8 mouse cellular contexts compared by ENCODE assay signal in genomic region chr8:125385519-125386150, GRCm38 (mm10).
DNase-seq lines count a peak whose midpoint lies in the region; ATAC-seq and TF ChIP-seq lines count a peak whose summit lies in the region.

No protein-coding gene starts in this region.

- peak; percentile 48; the same call in 1 of the 2 replicates for TF ChIP-seq POLR2A in heart, adult 2 months (IDR thresholded peaks at IDR 0.05; ENCODE audit: insufficient read depth, low read depth, low read length)

- H3K9ac ChIP-seq in heart, adult 2 months (ENCODE audit: low read depth, low read length): no peak overlapping the region
- no peak overlapping the region for H3K9ac ChIP-seq in limb, embryonic 11.5 days (ENCODE audit: low read length)
- H3K9ac ChIP-seq in midbrain, embryonic 13.5 days (replicated peaks): 0 out of 2 replicates have a peak overlapping the region, but pooled peaks have one; percentile 1

- peak overlapping the region; percentile 76 for H3K27ac ChIP-seq in heart, adult 2 months
- H3K27ac ChIP-seq in limb, embryonic 11.5 days (replicated peaks; ENCODE audit: low read depth, low read length): no peak overlapping the region
- H3K27ac ChIP-seq in midbrain, embryonic 13.5 days: peak overlapping the region; percentile 54; the same call in 1 of the 2 replicates

- peaks cover 18% of the 10 kb centered on the region for H3K4me1 ChIP-seq in heart, adult 2 months (ENCODE audit: control insufficient read depth, insufficient read depth, low read length)
- H3K4me1 ChIP-seq in limb, embryonic 11.5 days (ENCODE audit: control insufficient read depth, insufficient read depth, low read length): peaks cover 9% of the 10 kb centered on the region
- H3K4me1 ChIP-seq in midbrain, embryonic 13.5 days (replicated peaks): peaks cover 45% of the 10 kb centered on the region

- no peak overlapping the region for H3K4me3 ChIP-seq in heart, adult 2 months
- no peak overlapping the region for H3K4me3 ChIP-seq in limb, embryonic 11.5 days (ENCODE audit: low read depth, low read length)
- H3K4me3 ChIP-seq in midbrain, embryonic 13.5 days (replicated peaks): no peak overlapping the region

- H3K79me2 ChIP-seq in heart, adult 2 months (replicated peaks; ENCODE audit: control insufficient read depth, insufficient read depth, low read length): no peaks in the 10 kb centered on the region

- H3K27me3 ChIP-seq in heart, adult 2 months (ENCODE audit: control insufficient read depth, insufficient read depth, low read length): no peaks in the 10 kb centered on the region
- H3K27me3 ChIP-seq in limb, embryonic 11.5 days (ENCODE audit: control insufficient read depth, insufficient read depth, low read length): no peaks in the 10 kb centered on the region
- H3K27me3 ChIP-seq in midbrain, embryonic 13.5 days: peaks cover 15% of the 10 kb centered on the region

- 37% methylated on average over 6 of the region's 6 CpGs for WGBS in heart, adult 2 months
- 27% methylated on average over 6 of the region's 6 CpGs for WGBS in limb, embryonic 11.5 days
- WGBS in midbrain, embryonic 13.5 days: 18% methylated on average over 6 of the region's 6 CpGs

- no peaks in the 10 kb centered on the region for H3K9me3 ChIP-seq in limb, embryonic 11.5 days (ENCODE audit: control insufficient read depth, low read length)
- H3K9me3 ChIP-seq in midbrain, embryonic 13.5 days: no peaks in the 10 kb centered on the region

- peak; percentile 95 for TF ChIP-seq EP300 in heart, adult 2 months (IDR thresholded peaks at IDR 0.05; ENCODE audit: insufficient read depth, low read depth, low read length)

- no peaks in the 10 kb centered on the region for H3K36me3 ChIP-seq in heart, adult 2 months (ENCODE audit: control insufficient read depth, insufficient read depth, low read length)
- no peaks in the 10 kb centered on the region for H3K36me3 ChIP-seq in limb, embryonic 11.5 days (ENCODE audit: control insufficient read depth, insufficient read depth, low read length)
- H3K36me3 ChIP-seq in midbrain, embryonic 13.5 days: no peaks in the 10 kb centered on the region

- no peak for DNase-seq in cerebellum, adult 11 months
- DNase-seq in embryo, embryonic 9.5 days (ENCODE audit: extremely low spot score): peak; percentile 46
- peak; percentile 62 to 87 for DNase-seq in heart, adult 2 months
- peak; percentile 25 to 35 for DNase-seq in kidney, adult 8-10 months
- peak; percentile 55 for DNase-seq in limb, embryonic 11.5 days (ENCODE audit: low spot score)
- peak; percentile 57 for DNase-seq in testis, postnatal 10 days (ENCODE audit: low spot score)

- no peak overlapping the region for H3K4me2 ChIP-seq in limb, embryonic 11.5 days (ENCODE audit: low read depth, severe bottlenecking)
- H3K4me2 ChIP-seq in midbrain, embryonic 13.5 days (replicated peaks): no peak overlapping the region

- ATAC-seq in cerebellum, adult (ENCODE audit: insufficient number of reproducible peaks, low FRiP score, low TSS enrichment): 0 out of 2 replicates have a peak, but pooled peaks have one; percentile 8
- peak; percentile 66; the same call in 1 of the 2 replicates for ATAC-seq in limb, embryonic 11.5 days (ENCODE audit: insufficient number of reproducible peaks, low FRiP score, low TSS enrichment, low read depth)
- ATAC-seq in midbrain, embryonic 13.5 days: peak; percentile 74

- TF ChIP-seq CTCF in heart, adult 2 months (IDR thresholded peaks at IDR 0.05): no peak

- intact Hi-C loops in heart, adult 2 months (cut with DNase I): loop anchor here (2.0 to 5.0 kb wide), 3 partner anchors 17 to 93 kb away; no protein-coding TSS in a partner anchor

Comparison
In these comparisons a context has a peak if more than half of its experiments do, and no peak if none do; other contexts are left out.
1. ATAC-seq: peak in every context shown above with its lines; median percentile 74 in midbrain, embryonic 13.5 days; 66 in limb, embryonic 11.5 days; 8 in cerebellum, adult.